Mouse (Mus musculus) adrenal gland, postnatal 14 days (tissue): Measurements from ENCODE around the gene Gm39115. TPM values are rescaled to one million over a fixed set of nuclear protein-coding genes. Genes with fewer than 3 reads are reported as not detected.
A peak's percentile ranks its signal among the peaks of the same experiment; 100 is the strongest.

Source experiments
- DNase-seq: peaks from one replicate; pipeline ENCODE4 v3.0.0; 2021; ENCODE audit warnings: mixed read lengths
- total RNA-seq: library from RNA; stranded (reverse); gene quantifications from 2 replicates; pipeline ENCODE4 v1.2.3, GENCODE M21; 2021

Gene Gm39115
- total RNA-seq, 1 experiment from 2014 or later: not detected

GRCm38 (mm10) chr7:142095183-142095931, 40.5 kb downstream of the Gm39115 start, which contains the start of gene Dusp8:
Gene Dusp8 (minus strand): TSS chr7:142095843.
- DNase-seq: peak; percentile 93

- peak; percentile 27 for DNase-seq
These were observed 41.3 kb downstream of the Gm39115 start for GRCm38 (mm10) chr7:142094301-142095143.

GRCm38 (mm10) chr7:142093696-142094240, 42.1 kb downstream of the Gm39115 start:
- DNase-seq: no peak

- DNase-seq: no peak
These were observed 42.8 kb downstream of the Gm39115 start for GRCm38 (mm10) chr7:142092991-142093390.

GRCm38 (mm10) chr7:142091848-142092247, 44.0 kb downstream of the Gm39115 start:
- DNase-seq: no peak

GRCm38 (mm10) chr7:142089648-142090447, 46.0 kb downstream of the Gm39115 start:
- DNase-seq: no peak

- DNase-seq: peak; percentile 82
These were observed 46.9 kb downstream of the Gm39115 start for GRCm38 (mm10) chr7:142088886-142089285.

- DNase-seq: no peak
These were observed 48.7 kb downstream of the Gm39115 start for GRCm38 (mm10) chr7:142087069-142087652.

GRCm38 (mm10) chr7:142086159-142086905, 49.5 kb downstream of the Gm39115 start:
- no peak for DNase-seq

Other genes with a start within 250 kb of the Gm39115 start
- 47.8 and 52.5 TPM in 2 replicates for gene Tollip, start 217.5 kb downstream of the Gm39115 start, total RNA-seq
- 3.0 and 4.0 TPM in 2 replicates for gene Brsk2, start 186.3 kb downstream of the Gm39115 start, total RNA-seq
- gene Mob2, start 75.0 kb downstream of the Gm39115 start, total RNA-seq: 47.4 and 48.6 TPM in 2 replicates
- gene Dusp8, start 40.2 kb downstream of the Gm39115 start, total RNA-seq: 7.3 and 8.4 TPM in 2 replicates
- gene Gm45618, start 15.3 kb downstream of the Gm39115 start, total RNA-seq: not detected in 2 replicates
- not detected in 2 replicates for gene Gm45337, start 8.6 kb upstream of the Gm39115 start, total RNA-seq
- gene Gm29735, start 21.1 kb upstream of the Gm39115 start, total RNA-seq: not detected in 2 replicates
- gene Gm4553, start 29.7 kb upstream of the Gm39115 start, total RNA-seq: not detected in 2 replicates
- not detected in 2 replicates for gene Krtap5-2, start 40.0 kb upstream of the Gm39115 start, total RNA-seq
- not detected in 2 replicates for gene Gm10153, start 54.4 kb upstream of the Gm39115 start, total RNA-seq
- not detected in 2 replicates for gene Krtap5-3, start 65.3 kb upstream of the Gm39115 start, total RNA-seq
- not detected in 2 replicates for gene Gm7579, start 75.8 kb upstream of the Gm39115 start, total RNA-seq
- not detected in 2 replicates for gene Krtap5-5, start 93.9 kb upstream of the Gm39115 start, total RNA-seq
- gene Gm40460, start 105.0 kb upstream of the Gm39115 start, total RNA-seq: not detected in 2 replicates
- not detected in 2 replicates for gene Gm2431, start 122.3 kb upstream of the Gm39115 start, total RNA-seq
- gene Gm4559, start 138.3 kb upstream of the Gm39115 start, total RNA-seq: not detected in 2 replicates
- not detected in 2 replicates for gene Krtap5-1, start 161.1 kb upstream of the Gm39115 start, total RNA-seq
- gene Krtap5-4, start 167.5 kb upstream of the Gm39115 start, total RNA-seq: not detected in 2 replicates
- 3.8 and 5.1 TPM in 2 replicates for gene Ifitm10, start 237.7 kb upstream of the Gm39115 start, total RNA-seq
- 1.4 TPM in 1 of 2 replicates, not detected in the other for gene Gm49369, start 246.6 kb upstream of the Gm39115 start, total RNA-seq